Mouse (Mus musculus) heart, embryonic 11.5 days (tissue): ENCODE data around the gene Ubxn7. TPM values are rescaled to one million over a fixed set of nuclear protein-coding genes. Genes with fewer than 3 reads are reported as not detected.
"Not testable (repeated sequence)": the region's sequence is repeated elsewhere in the genome, so short reads cannot be mapped to it uniquely, and the experiment has no call there.

ENCODE experiments used
- ATAC-seq: fragments of 200-750 bp; cut with Nextera tagmentation; replicated peaks from 2 replicates; pipeline ENCODE4 v1.8.0; 2017; ENCODE audit warnings: moderate library complexity; ENCODE audit not compliant: insufficient number of reproducible peaks, low FRiP score, low TSS enrichment
- H3K27ac ChIP-seq: fragments of 300-500 bp; sonication (generic); 2 replicates; pipeline ENCODE4 v1.5.1; 2014; ENCODE audit warnings: mild to moderate bottlenecking, low read depth, low read length
- H3K27me3 ChIP-seq: fragments of 300-500 bp; sonication (generic); 2 replicates; pipeline ENCODE4 v1.6.1; 2014; ENCODE audit warnings: mild to moderate bottlenecking, low read length, mixed read lengths; ENCODE audit not compliant: control insufficient read depth, insufficient read depth
- H3K36me3 ChIP-seq: fragments of 300-500 bp; sonication (generic); 2 replicates; pipeline ENCODE4 v1.6.1; 2014; ENCODE audit warnings: mild to moderate bottlenecking, low read length, moderate library complexity, mixed read lengths; ENCODE audit not compliant: control insufficient read depth, insufficient read depth
- H3K4me1 ChIP-seq: fragments of 300-500 bp; sonication (generic); 2 replicates; pipeline ENCODE4 v1.6.1; 2014; ENCODE audit warnings: low read length; ENCODE audit not compliant: control insufficient read depth, insufficient read depth
- H3K4me2 ChIP-seq: fragments of 300-500 bp; sonication (generic); 2 replicates; pipeline ENCODE4 v1.6.1; 2014; ENCODE audit warnings: mild to moderate bottlenecking, moderate library complexity
- H3K4me3 ChIP-seq: fragments of 300-500 bp; sonication (generic); 2 replicates; pipeline ENCODE4 v1.5.1; 2014; ENCODE audit warnings: low read depth, low read length
- H3K9ac ChIP-seq: fragments of 300-500 bp; sonication (generic); 2 replicates; pipeline ENCODE4 v1.6.1; 2014; ENCODE audit warnings: mild to moderate bottlenecking, low read depth, low read length, moderate library complexity
- H3K9me3 ChIP-seq: fragments of 300-500 bp; sonication (generic); replicated peaks from 2 replicates; pipeline ENCODE4 v1.6.1; 2016; ENCODE audit warnings: low read length; ENCODE audit not compliant: control insufficient read depth
- WGBS: fragments of 180-500 bp; shearing (Covaris S2); extraction: QIAGEN DNeasy Blood & Tissue Kit; methylation state at CpG from one replicate; pipeline ENCODE4 v1.1.7; 2014; ENCODE audit not compliant: insufficient replicate concordance; 5-methylcytosine and 5-hydroxymethylcytosine counted together
- polyA plus RNA-seq: library from polyadenylated mRNA; unstranded; fragments of >200 nt; fragmentation: Nextera tagmentation; extraction: Ambion mirVana; gene quantifications from 2 replicates; pipeline ENCODE4 v1.2.1, GENCODE M21; 2014

Gene Ubxn7
- polyA plus RNA-seq: 21.0 and 22.2 TPM in 2 replicates

- WGBS: 1% methylated on average over 44 of the region's 52 CpGs
- Histone ChIP-seq H3K27ac (peak within 1 kb of the TSS; percentile 94), H3K9me3 (no peaks in the 10 kb centered on the region), H3K4me3 (peak within 1 kb of the TSS; percentile 82), H3K36me3 (no peaks in the 10 kb centered on the region), H3K9ac (peak within 1 kb of the TSS; percentile 97), H3K4me1 (peaks cover 10% of the 10 kb centered on the region; the same call in 1 of the 2 replicates), H3K27me3 (no peaks in the 10 kb centered on the region), H3K4me2 (peak within 1 kb of the TSS; percentile 65)
- ATAC-seq: peak; percentile 92
Observed at GRCm38 (mm10) chr16:32332040-32332555, at the start of gene Ubxn7. TSS of gene Ubxn7 (plus strand) at chr16:32332257.

GRCm38 (mm10) chr16:32282608-32283007 lies 49.4 kb upstream of the Ubxn7 start:
- Histone ChIP-seq H3K27me3 (no peaks in the 10 kb centered on the region), H3K27ac (no peak overlapping the region), H3K9ac (no peak overlapping the region), H3K4me2 (no peak overlapping the region), H3K9me3 (0 out of 2 replicates have a peak, but pooled peaks cover 3% of the 10 kb centered on the region), H3K4me1 (0 out of 2 replicates have a peak, but pooled peaks cover 4% of the 10 kb centered on the region), H3K36me3 (peaks cover 30% of the 10 kb centered on the region), H3K4me3 (no peak overlapping the region)
- no peak for ATAC-seq

GRCm38 (mm10) chr16:32291821-32292220 lies 40.2 kb upstream of the Ubxn7 start:
- Histone ChIP-seq H3K4me1 (no peaks in the 10 kb centered on the region), H3K27me3 (no peaks in the 10 kb centered on the region), H3K27ac (no peak overlapping the region), H3K36me3 (peaks cover 24% of the 10 kb centered on the region), H3K9me3 (no peaks in the 10 kb centered on the region), H3K4me2 (no peak overlapping the region), H3K9ac (no peak overlapping the region), H3K4me3 (no peak overlapping the region)
- no peak for ATAC-seq
- WGBS: 90% methylated on average over 4 of the region's 4 CpGs

- H3K4me1 ChIP-seq, H3K9ac ChIP-seq, H3K4me2 ChIP-seq, H3K27me3 ChIP-seq, H3K27ac ChIP-seq, H3K4me3 ChIP-seq, H3K9me3 ChIP-seq, ATAC-seq: not testable (repeated sequence)
- 94% methylated on average over 4 of the region's 4 CpGs for WGBS
- peaks cover 23% of the 10 kb centered on the region for H3K36me3 ChIP-seq
Observed at GRCm38 (mm10) chr16:32299617-32300016, 32.4 kb upstream of the Ubxn7 start.

- no peaks in the 10 kb centered on the region for H3K4me1 ChIP-seq
- no peak overlapping the region for H3K27ac ChIP-seq
- no peak overlapping the region for H3K4me2 ChIP-seq
- no peaks in the 10 kb centered on the region for H3K9me3 ChIP-seq
- WGBS: 47% methylated on average over 1 of the region's 1 CpGs
- H3K36me3 ChIP-seq: peaks cover 7% of the 10 kb centered on the region
- ATAC-seq: no peak
- no peak overlapping the region for H3K9ac ChIP-seq
- no peak overlapping the region for H3K4me3 ChIP-seq
- no peaks in the 10 kb centered on the region for H3K27me3 ChIP-seq
Observed at GRCm38 (mm10) chr16:32303046-32303445, 29.0 kb upstream of the Ubxn7 start.

DNA sequence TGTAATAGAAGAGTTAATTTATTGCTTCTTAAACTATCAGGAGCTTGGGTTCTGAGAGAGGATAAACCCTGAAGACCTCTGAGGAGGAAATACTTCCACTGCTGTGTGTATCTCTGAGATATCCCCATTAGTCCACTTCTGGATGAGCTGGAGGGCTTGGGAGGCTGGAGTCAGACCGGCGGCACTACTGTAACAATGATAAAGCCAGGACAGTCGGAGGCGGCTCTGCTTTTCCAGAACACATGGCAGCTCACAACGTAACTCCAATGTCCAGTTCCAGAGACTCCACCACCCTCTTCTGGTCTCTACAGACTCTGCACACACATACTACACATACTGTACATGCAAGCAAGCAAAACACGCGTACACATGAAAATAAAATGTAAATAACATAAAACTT lies 28.2 kb upstream of the Ubxn7 start:
- Histone ChIP-seq H3K9me3 (no peaks in the 10 kb centered on the region), H3K27ac (no peak overlapping the region), H3K4me1 (no peaks in the 10 kb centered on the region), H3K4me3 (no peak overlapping the region), H3K27me3 (no peaks in the 10 kb centered on the region), H3K9ac (no peak overlapping the region), H3K4me2 (no peak overlapping the region), H3K36me3 (peaks cover 4% of the 10 kb centered on the region)
- WGBS: 87% methylated on average over 7 of the region's 7 CpGs
- no peak for ATAC-seq

DNA sequence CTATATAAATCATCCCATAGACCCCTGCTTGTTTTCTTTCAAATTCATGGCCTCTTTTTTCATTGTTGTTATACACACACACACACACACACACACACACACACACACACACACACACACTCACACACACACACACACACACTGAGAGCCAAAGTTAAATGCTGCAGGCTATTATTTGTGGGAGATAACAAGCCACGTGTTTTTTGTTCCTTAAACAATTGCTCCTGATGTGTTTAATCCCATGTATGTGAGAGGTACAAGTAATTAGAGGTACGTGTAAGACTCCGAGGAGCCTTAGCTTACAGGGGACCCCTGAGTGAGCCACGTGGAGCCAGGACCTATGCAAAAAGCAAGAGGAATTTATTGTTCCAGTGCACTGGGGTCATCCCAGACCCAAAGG lies 20.1 kb upstream of the Ubxn7 start:
- Histone ChIP-seq H3K27ac (no peak overlapping the region), H3K9me3 (no peaks in the 10 kb centered on the region), H3K36me3 (no peaks in the 10 kb centered on the region), H3K27me3 (no peaks in the 10 kb centered on the region), H3K4me1 (no peaks in the 10 kb centered on the region), H3K4me2 (no peak overlapping the region), H3K4me3 (no peak overlapping the region), H3K9ac (no peak overlapping the region)
- 83% methylated on average over 4 of the region's 4 CpGs for WGBS
- ATAC-seq: no peak

DNA sequence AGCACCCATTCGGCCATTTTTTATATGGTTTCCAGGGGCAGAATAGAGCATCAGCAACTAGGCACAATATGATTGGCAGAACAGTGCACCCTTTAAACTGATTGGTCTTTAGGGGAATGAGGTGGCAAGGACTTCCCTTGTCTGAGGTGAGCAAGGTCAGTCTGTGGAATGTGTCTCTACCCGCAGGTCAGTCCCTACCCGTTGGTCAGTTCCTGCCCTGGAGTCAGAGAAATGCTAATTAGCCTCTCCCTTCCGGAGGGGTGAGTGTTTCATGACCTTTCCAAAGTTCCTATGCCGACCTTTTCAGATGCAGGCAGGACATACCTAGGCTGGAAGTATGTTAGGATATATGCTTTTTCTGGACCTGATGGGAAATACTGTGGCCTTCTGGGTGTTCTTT lies 19.7 kb upstream of the Ubxn7 start:
- Histone ChIP-seq H3K27ac (no peak overlapping the region), H3K9ac (no peak overlapping the region), H3K4me3 (no peak overlapping the region), H3K36me3 (no peaks in the 10 kb centered on the region), H3K27me3 (no peaks in the 10 kb centered on the region), H3K9me3 (no peaks in the 10 kb centered on the region), H3K4me2 (no peak overlapping the region), H3K4me1 (no peaks in the 10 kb centered on the region)
- no peak for ATAC-seq
- WGBS: 49% methylated on average over 5 of the region's 5 CpGs

DNA sequence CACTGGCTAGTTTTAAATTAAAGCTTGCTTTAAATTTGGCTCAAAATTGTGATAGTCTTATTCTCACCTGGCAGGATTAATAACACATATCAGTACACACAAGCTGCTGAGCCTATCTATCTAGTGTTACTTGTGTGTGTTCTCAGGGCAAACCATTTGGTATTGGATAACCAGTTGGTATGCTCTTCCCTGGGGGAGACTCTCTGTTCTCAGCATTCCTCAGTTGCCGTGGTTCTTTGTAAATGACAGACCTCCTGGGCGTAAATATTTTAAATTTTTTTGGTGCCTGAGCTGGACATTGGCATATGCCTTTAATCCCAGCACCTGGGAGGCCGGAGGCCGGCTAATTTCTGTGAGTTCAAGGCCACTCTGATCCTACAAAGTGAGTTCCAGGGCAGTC lies 19.2 kb upstream of the Ubxn7 start:
- H3K36me3 ChIP-seq: no peaks in the 10 kb centered on the region
- H3K4me2 ChIP-seq: no peak overlapping the region
- no peak overlapping the region for H3K27ac ChIP-seq
- H3K4me1 ChIP-seq: no peaks in the 10 kb centered on the region
- no peaks in the 10 kb centered on the region for H3K27me3 ChIP-seq
- no peak overlapping the region for H3K9ac ChIP-seq
- no peaks in the 10 kb centered on the region for H3K9me3 ChIP-seq
- 68% methylated on average over 4 of the region's 4 CpGs for WGBS
- H3K4me3 ChIP-seq: no peak overlapping the region
- ATAC-seq: no peak
